Mouse (Mus musculus): ENCODE measurements around the gene Slc25a28. TPM values are rescaled to one million over a fixed set of nuclear protein-coding genes. Genes with fewer than 3 reads are reported as not detected.

The Slc25a28 gene
- polyA plus RNA-seq, 1 experiment from 2014 or later: 9.6 TPM

DNA sequence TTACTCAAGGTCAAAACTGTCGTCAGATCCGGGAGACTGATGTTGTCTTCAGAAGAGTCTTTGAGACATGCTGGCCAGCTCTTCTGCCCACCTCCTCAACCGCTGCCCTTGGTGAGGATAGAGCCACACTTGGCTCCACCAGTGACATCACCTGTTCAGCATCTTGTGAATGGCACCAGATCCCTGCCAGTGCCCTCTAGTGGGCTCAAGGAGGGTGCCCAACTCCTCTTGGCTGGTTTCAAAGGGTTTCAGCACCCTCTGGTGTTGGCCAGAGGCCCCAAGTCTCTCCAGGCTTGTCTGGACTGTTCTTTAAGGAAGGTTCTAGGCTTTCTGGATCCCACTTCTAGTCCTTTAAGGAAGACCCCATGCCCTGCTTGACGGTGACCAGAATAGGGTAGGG lies 50.8 kb downstream of the Slc25a28 start:
- Histone ChIP-seq H3K9ac (ENCODE audit: low read length) (no peak overlapping the region), H3K27me3 (ENCODE audit: control insufficient read depth, insufficient read depth, low read length) (peaks cover 21% of the 10 kb centered on the region; the same call in 1 of the 2 replicates), H3K4me1 (replicated peaks; ENCODE audit: control insufficient read depth, insufficient read depth) (no peaks in the 10 kb centered on the region), H3K9me3 (ENCODE audit: control insufficient read depth, low read length) (no peaks in the 10 kb centered on the region), H3K27ac (replicated peaks) (no peak overlapping the region), H3K4me3 (ENCODE audit: low read depth, low read length) (no peak overlapping the region), H3K36me3 (ENCODE audit: control insufficient read depth, insufficient read depth, low read length) (no peaks in the 10 kb centered on the region), H3K4me2 (replicated peaks; ENCODE audit: low read depth) (no peak overlapping the region)
- peak; percentile 78 for DNase-seq (ENCODE audit: low spot score)
- ATAC-seq (ENCODE audit: low FRiP score, low TSS enrichment): peak; percentile 84
- 42% methylated on average over 4 of the region's 4 CpGs for WGBS
- TF ChIP-seq EP300 (optimal IDR thresholded peaks at IDR 0.05) (no peak), CTCF (IDR thresholded peaks at IDR 0.05; ENCODE audit: low read depth) (peak; percentile 99)

DNA sequence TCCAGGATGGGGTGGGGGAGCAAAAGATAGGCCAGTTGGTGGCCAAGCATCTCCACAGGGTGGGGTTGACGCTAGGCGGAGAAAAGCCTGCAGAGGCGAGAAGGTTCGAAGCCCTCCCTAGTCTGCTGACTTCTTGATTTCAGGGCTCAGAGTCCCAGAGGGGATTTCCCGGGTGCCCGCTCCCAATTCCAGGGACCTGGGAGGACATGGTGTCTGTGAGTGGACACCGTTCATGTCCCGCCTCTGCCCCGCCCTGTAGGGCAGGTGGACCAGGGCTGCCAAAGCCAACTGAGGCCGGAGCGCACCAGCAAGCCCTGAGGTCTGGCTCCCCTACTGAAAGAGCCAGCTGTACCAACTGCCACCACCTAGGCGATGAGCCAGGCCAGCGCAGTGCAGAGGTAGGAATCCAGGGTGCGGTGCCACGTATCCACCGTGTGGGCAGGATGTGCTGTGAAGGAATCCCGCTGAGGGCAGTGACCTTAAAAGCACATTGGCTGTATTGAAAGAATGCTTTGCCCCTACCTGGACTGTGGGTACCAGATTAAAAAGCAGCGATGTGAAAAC lies 54.7 kb downstream of the Slc25a28 start:
- no peaks in the 10 kb centered on the region for H3K4me1 ChIP-seq (replicated peaks; ENCODE audit: control insufficient read depth, insufficient read depth)

DNA sequence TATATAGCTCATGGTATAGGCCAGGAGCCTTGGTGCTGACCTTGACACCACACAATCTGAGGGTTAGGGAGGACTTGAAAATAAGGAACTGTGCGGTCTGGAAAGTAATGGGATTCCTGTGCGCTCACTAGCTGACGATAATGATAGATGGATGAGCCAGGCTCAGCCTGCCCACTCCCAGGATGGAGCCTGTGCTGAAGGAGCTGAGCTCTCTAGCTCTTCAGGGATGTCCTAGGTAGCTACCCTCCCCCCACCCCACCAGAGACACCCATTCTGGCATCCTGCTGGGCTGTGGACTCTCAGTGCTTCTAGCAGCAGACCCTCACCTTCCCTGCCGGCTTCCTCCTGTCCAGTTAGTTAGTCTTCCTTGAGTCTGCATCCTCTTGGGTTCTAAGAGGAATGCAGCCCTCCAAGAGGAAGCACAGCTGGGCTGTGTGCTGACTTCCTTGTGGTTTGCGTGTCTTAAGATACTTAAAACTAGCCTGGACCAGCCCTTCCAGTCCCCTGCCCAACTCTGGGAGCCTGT lies 56.1 kb downstream of the Slc25a28 start:
- Histone ChIP-seq H3K36me3 (ENCODE audit: control insufficient read depth, insufficient read depth, low read length) (no peaks in the 10 kb centered on the region), H3K9me3 (ENCODE audit: control insufficient read depth, low read length) (no peaks in the 10 kb centered on the region), H3K4me3 (ENCODE audit: low read depth, low read length) (no peak overlapping the region), H3K4me2 (replicated peaks; ENCODE audit: low read depth) (no peak overlapping the region), H3K27me3 (ENCODE audit: control insufficient read depth, insufficient read depth, low read length) (peaks cover 44% of the 10 kb centered on the region), H3K9ac (ENCODE audit: low read length) (no peak overlapping the region), H3K27ac (replicated peaks) (no peak overlapping the region), H3K4me1 (replicated peaks; ENCODE audit: control insufficient read depth, insufficient read depth) (no peaks in the 10 kb centered on the region)
- DNase-seq (ENCODE audit: low spot score): no peak
- TF ChIP-seq EP300 (optimal IDR thresholded peaks at IDR 0.05): no peak
- TF ChIP-seq CTCF (IDR thresholded peaks at IDR 0.05; ENCODE audit: low read depth): no peak
- ATAC-seq (ENCODE audit: low FRiP score, low TSS enrichment): no peak
- 4% methylated on average over 5 of the region's 5 CpGs for WGBS

More for the DNA sequence above, 54.7 kb downstream of the Slc25a28 start:
- no peaks in the 10 kb centered on the region for H3K36me3 ChIP-seq (ENCODE audit: control insufficient read depth, insufficient read depth, low read length)
- no peak overlapping the region for H3K9ac ChIP-seq (ENCODE audit: low read length)
- DNase-seq (ENCODE audit: low spot score) (no peak), ATAC-seq (ENCODE audit: low FRiP score, low TSS enrichment) (no peak)
- no peak overlapping the region for H3K4me2 ChIP-seq (replicated peaks; ENCODE audit: low read depth)
- no peak overlapping the region for H3K4me3 ChIP-seq (ENCODE audit: low read depth, low read length)
- H3K9me3 ChIP-seq (ENCODE audit: control insufficient read depth, low read length): no peaks in the 10 kb centered on the region
- WGBS: 9% methylated on average over 18 of the region's 18 CpGs
- TF ChIP-seq CTCF (IDR thresholded peaks at IDR 0.05; ENCODE audit: low read depth) (no peak), EP300 (optimal IDR thresholded peaks at IDR 0.05) (no peak)
- H3K27ac ChIP-seq (replicated peaks): no peak overlapping the region
- peaks cover 38% of the 10 kb centered on the region; the same call in 1 of the 2 replicates for H3K27me3 ChIP-seq (ENCODE audit: control insufficient read depth, insufficient read depth, low read length)

DNA sequence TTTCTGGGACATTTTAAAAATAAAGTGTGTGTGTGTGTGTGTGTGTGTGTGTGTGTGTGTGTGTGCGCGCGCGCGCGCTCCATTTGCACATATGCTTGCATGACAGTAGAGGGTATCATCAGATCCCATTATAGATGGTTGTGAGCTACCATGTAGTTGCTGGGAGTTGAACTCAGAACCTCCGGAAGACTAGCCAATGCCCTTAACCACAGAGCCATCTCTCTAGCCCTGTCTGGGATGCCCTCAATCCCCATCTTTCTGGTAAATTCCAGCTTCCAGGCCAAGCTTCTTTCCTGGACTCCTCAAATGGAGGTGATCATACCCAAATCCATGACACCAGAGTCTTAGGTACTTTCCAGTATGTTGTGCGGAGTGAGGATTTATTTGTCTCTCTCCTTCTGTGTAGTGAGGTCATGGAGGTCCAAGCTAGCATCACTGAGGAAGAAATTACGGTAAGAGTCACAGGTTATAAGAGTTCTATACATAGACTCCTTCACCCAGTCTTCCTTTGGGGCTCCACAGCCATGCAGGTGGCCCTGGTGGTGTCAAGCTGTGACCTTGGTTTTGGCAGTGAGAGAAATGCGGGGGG lies 56.8 kb downstream of the Slc25a28 start:
- 55% methylated on average over 9 of the region's 10 CpGs for WGBS
- Histone ChIP-seq H3K36me3 (ENCODE audit: control insufficient read depth, insufficient read depth, low read length) (no peaks in the 10 kb centered on the region), H3K27ac (replicated peaks) (no peak overlapping the region), H3K27me3 (ENCODE audit: control insufficient read depth, insufficient read depth, low read length) (peaks cover 46% of the 10 kb centered on the region), H3K4me3 (ENCODE audit: low read depth, low read length) (no peak overlapping the region), H3K4me2 (replicated peaks; ENCODE audit: low read depth) (no peak overlapping the region), H3K9me3 (ENCODE audit: control insufficient read depth, low read length) (no peaks in the 10 kb centered on the region), H3K9ac (ENCODE audit: low read length) (no peak overlapping the region), H3K4me1 (replicated peaks; ENCODE audit: control insufficient read depth, insufficient read depth) (no peaks in the 10 kb centered on the region)
- ATAC-seq (ENCODE audit: low FRiP score, low TSS enrichment): no peak
- no peak for DNase-seq (ENCODE audit: low spot score)
- TF ChIP-seq CTCF (IDR thresholded peaks at IDR 0.05; ENCODE audit: low read depth) (no peak), EP300 (optimal IDR thresholded peaks at IDR 0.05) (no peak)

DNA sequence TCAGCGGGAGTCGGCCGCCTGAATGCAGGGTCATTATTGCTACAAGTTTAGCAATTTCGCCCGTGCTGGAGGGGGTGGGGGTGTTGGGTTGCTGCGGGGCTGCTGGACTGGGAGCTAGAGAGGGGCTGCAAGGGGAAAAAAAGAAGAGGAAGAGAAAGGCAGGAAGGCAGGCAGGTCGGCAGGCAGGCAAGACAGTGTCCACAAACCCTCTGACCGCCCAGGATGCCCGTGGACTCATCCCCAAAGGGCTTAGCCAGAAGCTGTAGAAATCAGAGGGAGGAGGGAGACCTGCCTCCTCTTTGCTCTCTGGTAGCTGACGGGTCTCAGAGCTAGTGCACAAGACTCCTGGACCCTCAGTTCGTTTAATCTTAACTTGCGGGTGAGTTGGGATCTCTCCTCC lies 57.8 kb downstream of the Slc25a28 start:
- H3K9me3 ChIP-seq (ENCODE audit: control insufficient read depth, low read length): no peaks in the 10 kb centered on the region
- DNase-seq (ENCODE audit: low spot score) (no peak), ATAC-seq (ENCODE audit: low FRiP score, low TSS enrichment) (no peak)
- peak overlapping the region; percentile 45; the same call in 1 of the 2 replicates for H3K4me2 ChIP-seq (replicated peaks; ENCODE audit: low read depth)
- no peak overlapping the region for H3K27ac ChIP-seq (replicated peaks)
- H3K9ac ChIP-seq (ENCODE audit: low read length): no peak overlapping the region
- peaks cover 56% of the 10 kb centered on the region for H3K27me3 ChIP-seq (ENCODE audit: control insufficient read depth, insufficient read depth, low read length)
- H3K36me3 ChIP-seq (ENCODE audit: control insufficient read depth, insufficient read depth, low read length): no peaks in the 10 kb centered on the region
- peak overlapping the region; percentile 35 for H3K4me3 ChIP-seq (ENCODE audit: low read depth, low read length)
- TF ChIP-seq CTCF (IDR thresholded peaks at IDR 0.05; ENCODE audit: low read depth): no peak
- TF ChIP-seq EP300 (optimal IDR thresholded peaks at IDR 0.05): no peak
- 3% methylated on average over 12 of the region's 12 CpGs for WGBS
- no peaks in the 10 kb centered on the region for H3K4me1 ChIP-seq (replicated peaks; ENCODE audit: control insufficient read depth, insufficient read depth)

DNA sequence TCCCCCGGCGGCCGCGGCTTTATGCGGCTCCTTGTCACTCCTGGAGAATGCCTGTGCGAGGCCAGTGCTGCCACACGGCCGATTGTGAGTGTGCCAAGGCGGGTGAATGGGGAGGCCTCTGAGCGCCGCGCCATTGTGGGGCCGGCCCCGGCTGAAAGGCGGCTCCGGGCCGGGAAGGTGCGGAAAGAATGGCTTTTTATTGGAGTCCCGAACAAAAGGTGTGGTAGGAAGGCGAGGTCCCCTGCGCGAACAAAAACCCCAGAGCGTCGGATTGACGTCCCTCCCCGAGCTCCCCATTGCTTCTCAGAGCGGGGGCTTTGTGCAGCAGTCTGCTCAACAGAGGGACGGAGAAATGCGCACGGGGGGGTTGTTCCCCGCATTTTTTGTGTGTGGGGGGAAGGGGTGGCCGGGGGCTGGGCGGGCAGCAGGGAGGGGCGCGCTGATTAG lies 58.2 kb downstream of the Slc25a28 start:
- Histone ChIP-seq H3K9ac (ENCODE audit: low read length) (no peak overlapping the region), H3K9me3 (ENCODE audit: control insufficient read depth, low read length) (no peaks in the 10 kb centered on the region), H3K27me3 (ENCODE audit: control insufficient read depth, insufficient read depth, low read length) (peaks cover 56% of the 10 kb centered on the region), H3K4me1 (replicated peaks; ENCODE audit: control insufficient read depth, insufficient read depth) (no peaks in the 10 kb centered on the region), H3K27ac (replicated peaks) (no peak overlapping the region), H3K4me2 (replicated peaks; ENCODE audit: low read depth) (peak overlapping the region; percentile 45), H3K36me3 (ENCODE audit: control insufficient read depth, insufficient read depth, low read length) (no peaks in the 10 kb centered on the region), H3K4me3 (ENCODE audit: low read depth, low read length) (peak overlapping the region; percentile 35)
- DNase-seq (ENCODE audit: low spot score): no peak
- WGBS: 3% methylated on average over 35 of the region's 35 CpGs
- TF ChIP-seq CTCF (IDR thresholded peaks at IDR 0.05; ENCODE audit: low read depth): no peak
- no peak for TF ChIP-seq EP300 (optimal IDR thresholded peaks at IDR 0.05)
- ATAC-seq (ENCODE audit: low FRiP score, low TSS enrichment): no peak

All from stomach, postnatal 0 days (tissue).